Mouse (Mus musculus) erythroblast, embryonic 14.5 days (primary cell): Measurements from ENCODE around the gene Spdya.
"Not testable (repeated sequence)": the region's sequence is repeated elsewhere in the genome, so short reads cannot be mapped to it uniquely, and the experiment has no call there.

Source experiments
- GATA1 ChIP-seq: IDR thresholded peaks from 2 replicates; pipeline ENCODE4 v1.6.1; 2012; ENCODE audit warnings: low read length, inconsistent platforms, mixed read lengths
- TAL1 ChIP-seq: IDR thresholded peaks from 3 replicates; pipeline ENCODE4 v1.6.1; 2012; ENCODE audit warnings: low read length, inconsistent platforms, mixed read lengths

DNA sequence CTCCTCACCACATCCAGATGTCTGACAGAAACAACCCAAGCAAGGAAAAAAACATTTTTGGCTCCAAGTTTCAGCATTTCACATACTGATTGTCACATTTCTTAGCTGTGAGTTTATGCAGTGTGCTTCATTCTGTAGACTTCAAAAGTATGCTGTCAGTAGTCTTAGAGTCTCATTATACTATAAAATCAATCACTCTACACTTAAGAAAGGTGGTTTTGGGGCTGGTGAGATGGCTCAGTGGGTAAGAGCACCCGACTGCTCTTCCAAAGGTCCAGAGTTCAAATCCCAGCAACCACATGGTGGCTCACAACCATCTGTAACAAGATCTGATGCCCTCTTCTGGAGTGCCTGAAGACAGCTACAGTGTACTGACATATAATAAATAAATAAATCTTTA lies 16.3 kb upstream of the Spdya start:
- TF ChIP-seq GATA1, TAL1: not testable (repeated sequence)
